Mouse (Mus musculus): ENCODE measurements at regions not wholly inside any gene's neighbourhood (a gene's known extent, or its start where the extent isn't known, plus 50 kb on each side); places are given as distances from the start of the nearest gene placed in this dataset.

- no peak for DNase-seq
These were observed 325.5 kb upstream of the Fam241a start for GRCm38 (mm10) chr3:128221625-128222024.

DNA sequence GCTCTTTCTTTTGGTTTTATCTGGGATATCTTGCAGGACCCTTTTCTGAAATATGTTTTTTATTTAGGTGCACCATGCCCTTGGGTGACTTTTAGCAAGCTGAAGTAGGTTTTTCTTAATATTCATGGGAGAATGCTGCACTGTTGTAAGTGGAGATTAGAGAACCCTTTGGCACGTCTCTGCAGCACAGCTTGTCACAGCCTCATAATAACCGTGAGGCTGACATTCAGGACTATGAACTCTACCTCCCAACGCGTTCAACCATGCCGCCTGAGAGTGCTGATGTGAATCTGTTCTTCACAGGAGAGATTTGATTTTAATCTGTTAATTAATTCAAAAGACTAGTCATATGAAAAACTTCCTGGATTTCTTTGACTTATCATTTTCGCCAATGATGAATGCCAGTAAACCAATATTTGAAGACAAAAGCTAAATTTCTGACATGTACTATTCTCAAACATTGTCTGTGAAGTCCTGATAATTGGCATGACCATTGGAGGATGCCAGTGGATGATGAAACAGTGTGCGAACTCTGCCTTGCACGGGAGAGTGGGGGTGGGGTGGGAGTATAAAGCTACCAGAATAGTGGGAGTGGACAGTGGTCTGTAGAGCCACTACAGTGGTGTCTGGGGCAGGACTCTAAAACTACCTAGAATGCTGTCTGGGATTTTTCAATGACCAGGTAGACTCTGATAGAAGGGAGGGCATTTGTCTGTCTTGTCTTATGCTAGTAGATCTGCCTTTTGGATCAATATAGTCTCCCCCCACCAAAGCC is 324.8 kb upstream of the Fam241a start:
- no peak for DNase-seq

DNA sequence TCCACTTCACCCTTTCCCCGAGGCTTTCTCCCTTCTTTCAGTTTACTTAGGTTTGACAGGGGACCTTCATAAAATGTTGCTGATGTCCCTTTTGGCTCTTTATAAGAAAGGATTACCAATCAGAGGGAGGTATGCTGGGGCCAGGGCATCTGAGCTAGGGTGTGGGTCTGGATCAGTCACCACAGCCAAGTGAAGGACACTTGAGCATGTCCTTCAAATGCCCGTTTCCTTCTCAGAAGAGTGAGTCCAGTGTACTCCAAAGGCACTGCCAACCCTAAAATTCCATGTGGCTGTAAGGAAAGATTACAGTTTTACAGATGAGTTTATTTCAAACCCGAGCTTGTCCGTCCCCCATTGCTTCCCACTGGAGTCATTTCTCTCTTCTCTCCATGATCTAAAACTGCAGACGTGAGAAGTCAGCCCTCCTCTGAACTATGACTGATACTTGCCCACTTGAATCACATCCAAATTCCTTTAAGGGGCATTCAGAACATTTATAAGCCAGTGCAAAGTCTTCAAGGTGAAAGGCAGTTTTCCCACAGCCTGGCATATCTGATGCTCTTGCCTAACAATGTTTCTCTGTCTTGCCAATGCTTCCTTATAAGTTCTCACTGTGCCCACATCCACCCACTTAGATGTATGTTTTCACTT is 321.8 kb upstream of the Fam241a start:
- no peak for DNase-seq

DNA sequence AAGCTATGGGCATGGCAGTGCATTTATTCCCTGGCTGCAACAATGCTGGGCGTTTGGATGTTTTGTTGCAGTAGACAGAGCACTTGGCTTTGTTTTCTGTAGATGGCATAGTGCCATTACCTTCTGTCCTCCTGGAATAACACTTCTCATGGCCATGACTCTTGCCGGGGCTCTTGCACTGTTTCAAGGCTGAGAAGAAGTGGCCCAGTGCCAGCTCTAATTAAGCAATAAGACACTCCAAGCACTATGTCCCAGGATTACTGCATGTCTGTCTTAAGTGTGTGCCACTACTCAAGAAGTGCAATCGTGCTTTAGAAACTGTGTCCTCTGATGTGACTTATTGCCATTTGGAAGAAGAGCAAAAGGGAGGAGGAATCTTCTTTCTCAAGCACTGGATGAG is 316.1 kb upstream of the Fam241a start:
- no peak for DNase-seq

DNA sequence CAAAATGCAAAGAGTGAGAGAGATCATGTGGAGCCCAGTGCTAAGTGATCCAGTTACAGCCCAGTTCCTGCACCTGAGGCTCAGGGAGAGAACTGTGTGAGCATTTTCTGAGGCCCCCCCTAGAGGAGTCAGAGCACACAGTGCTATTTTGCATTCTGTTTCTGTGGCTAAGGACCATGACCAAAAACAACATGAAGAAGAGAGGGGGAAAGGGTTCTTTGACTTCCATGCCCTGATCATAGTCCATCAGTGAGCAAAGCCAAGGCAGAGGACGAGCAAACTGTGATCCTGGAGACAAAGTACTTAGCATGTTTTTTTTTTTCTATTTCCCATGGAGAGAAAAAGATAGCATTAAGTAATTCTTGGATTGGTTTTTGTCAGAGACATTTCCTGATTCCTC is 314.5 kb upstream of the Fam241a start:
- no peak for DNase-seq

GRCm38 (mm10) chr3:128206948-128207347 is 310.8 kb upstream of the Fam241a start:
- DNase-seq, result no peak

GRCm38 (mm10) chr3:128206483-128206882 is 310.4 kb upstream of the Fam241a start:
- no peak for DNase-seq

DNA sequence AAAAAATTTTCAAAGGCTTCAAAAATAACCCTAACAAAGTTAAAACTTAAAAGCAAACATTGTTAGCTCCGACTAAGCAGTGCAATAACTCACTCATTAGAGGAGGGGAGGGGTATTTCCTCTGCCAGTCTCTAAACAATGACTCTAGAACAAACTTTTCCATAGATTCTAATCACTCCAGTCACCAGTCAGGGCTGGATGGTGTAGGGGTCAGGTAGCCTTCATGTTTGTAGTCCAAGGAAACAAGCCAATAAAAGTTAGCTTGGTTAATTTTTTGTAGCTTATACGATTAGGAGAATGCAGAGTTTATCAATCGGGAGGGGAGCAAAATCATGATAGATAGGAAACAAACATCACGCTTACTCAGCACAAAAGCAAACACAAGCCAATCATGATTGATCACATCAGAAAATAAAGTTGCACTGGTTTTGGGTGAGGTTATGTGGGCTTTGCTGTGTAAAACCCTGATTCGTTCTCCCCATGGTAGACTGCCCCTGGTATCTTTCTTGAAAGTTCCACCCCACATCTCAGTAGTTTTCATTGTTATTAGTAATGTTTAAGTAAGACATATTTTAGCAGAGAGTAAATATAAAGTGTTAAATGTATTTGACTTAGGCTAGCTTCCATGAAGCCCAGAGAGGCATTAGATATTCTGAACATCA is 304.6 kb upstream of the Fam241a start:
- no peak for DNase-seq

GRCm38 (mm10) chr3:128199466-128199865 is 303.3 kb upstream of the Fam241a start:
- no peak for DNase-seq

DNA sequence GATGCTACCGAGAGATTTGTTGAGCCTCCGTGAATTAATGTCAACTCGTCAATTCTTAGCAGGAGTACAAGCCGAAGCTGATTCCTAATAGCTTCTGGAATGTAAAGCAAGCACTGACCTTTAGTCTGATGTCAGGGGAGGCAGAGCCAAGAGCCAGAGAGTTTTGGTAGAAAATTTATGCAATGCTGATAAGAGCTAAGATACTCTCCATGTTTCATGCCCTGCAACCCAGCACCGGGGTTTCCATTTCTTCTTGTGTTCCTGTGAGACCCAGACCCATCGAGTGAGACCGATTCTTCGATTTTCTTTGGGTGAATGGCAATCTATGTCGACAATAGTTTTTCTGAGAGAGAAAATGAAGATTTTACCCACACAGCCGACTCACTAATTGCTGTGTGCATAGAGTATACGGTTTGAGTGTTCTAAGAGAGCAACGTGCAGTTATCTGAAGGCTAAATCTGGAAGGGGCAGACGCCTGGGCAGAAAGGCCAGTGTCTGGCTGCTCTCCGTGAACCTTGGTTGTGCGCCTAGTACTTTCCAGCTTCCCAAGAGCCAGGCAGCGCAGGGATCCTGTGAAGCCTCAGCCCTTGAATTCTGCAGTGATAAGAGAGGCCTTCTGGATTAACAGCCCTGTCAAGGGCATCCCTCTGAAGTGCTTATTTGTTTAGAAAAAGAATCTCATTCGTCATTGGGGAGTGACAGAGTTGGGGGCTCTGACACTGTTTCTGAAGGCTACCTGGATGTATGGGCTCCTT is 296.1 kb upstream of the Fam241a start:
- no peak for DNase-seq

- no peak for DNase-seq
These were observed 291.4 kb upstream of the Fam241a start for GRCm38 (mm10) chr3:128187330-128188044.

DNA sequence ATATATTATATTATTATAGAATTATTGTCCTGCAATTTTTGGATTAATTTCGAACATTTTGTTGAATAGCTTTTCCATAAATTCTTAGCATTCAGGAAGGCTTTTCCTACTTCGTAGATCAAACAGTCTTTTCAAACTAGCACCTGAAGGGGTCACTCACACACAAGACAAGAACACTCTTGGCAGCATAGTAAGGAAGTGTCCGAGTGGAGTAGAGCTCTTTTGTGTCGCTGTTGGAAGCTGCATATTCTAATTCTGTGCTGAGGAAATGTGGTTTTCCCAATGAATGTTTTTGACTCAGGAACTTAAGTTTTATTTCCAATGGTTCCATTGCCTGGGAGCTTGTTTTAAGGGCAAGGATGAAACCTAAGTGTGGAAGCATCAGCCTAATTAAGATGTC is 290.2 kb upstream of the Fam241a start:
- DNase-seq, result no peak

DNA sequence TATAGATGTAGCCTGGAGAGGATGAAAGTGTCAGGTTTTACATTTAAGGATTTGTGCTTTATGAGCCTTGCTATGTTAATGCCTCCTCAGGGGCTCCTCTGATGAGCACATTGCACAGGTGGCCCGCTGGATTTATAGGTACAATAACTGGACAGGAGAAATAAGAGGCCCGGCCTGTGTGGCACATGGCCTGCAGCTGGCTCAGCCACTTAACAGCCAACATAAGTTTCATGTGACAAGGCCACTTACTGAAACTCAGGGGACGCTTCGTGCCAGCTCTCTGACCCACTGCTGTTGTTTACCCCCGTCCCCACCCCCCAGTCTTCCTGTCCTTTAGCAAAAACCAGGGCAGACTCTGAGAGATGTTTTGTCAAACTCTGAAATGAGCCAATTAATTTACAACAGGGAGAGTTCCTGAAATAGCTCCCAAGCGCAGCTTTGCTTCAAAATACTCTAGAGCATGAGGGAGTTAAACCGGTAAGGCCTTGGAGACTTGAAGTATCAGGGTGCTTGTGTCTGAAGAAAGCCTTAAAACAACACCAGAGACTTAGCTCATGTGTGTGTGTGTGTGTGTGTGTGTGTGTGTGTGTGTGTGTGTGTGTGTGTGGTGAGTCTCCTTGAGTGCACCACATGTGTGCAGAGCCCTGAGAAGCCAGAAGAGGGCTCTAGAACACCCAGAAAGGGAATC is 285.2 kb upstream of the Fam241a start:
- no peak for DNase-seq

GRCm38 (mm10) chr3:128149216-128149615 is 253.1 kb upstream of the Fam241a start:
- DNase-seq, result no peak

- no peak for DNase-seq
These were observed 249.2 kb upstream of the Fam241a start for GRCm38 (mm10) chr3:128145329-128145728.

GRCm38 (mm10) chr3:128127836-128128235 is 231.7 kb upstream of the Fam241a start:
- DNase-seq, result no peak

DNA sequence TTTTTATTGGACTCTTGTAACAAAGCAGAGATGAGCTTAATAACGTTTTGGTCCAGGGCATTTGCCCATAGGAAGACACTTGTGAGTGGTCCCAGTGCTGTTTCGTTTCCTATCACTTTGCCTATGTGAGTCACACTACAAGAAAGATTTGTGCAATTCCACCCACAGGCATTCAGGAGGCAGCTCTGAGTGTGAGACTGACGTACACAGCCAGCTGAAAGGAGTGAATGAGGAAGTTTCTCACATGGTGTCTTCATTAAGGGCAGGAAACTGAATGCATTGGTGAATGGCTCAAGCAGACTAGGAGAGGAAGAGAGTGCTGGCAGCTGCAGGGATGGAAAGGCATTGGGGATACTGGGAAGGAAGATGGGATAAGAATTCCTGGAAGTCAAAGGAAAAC is 230.5 kb upstream of the Fam241a start:
- DNase-seq, result no peak

DNA sequence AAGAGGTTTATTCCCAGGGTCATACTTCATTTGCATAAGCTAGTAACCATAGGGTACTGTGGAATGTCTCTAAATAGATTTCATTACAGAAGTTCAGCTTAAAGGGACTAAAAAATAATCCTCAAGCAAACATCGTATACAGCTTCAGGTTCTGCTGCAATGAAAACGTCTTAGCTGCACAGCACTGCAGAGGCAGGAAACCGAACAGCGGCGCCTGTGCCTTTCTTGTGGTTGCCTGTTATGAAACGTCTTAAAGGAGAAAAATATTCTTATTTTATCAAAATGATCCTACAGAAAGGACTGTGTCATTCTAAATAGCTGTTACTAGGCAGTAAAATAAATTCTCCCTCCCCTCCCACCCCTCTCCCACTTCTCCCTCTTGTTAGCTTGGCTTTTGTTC is 226.0 kb upstream of the Fam241a start:
- no peak for DNase-seq

DNA sequence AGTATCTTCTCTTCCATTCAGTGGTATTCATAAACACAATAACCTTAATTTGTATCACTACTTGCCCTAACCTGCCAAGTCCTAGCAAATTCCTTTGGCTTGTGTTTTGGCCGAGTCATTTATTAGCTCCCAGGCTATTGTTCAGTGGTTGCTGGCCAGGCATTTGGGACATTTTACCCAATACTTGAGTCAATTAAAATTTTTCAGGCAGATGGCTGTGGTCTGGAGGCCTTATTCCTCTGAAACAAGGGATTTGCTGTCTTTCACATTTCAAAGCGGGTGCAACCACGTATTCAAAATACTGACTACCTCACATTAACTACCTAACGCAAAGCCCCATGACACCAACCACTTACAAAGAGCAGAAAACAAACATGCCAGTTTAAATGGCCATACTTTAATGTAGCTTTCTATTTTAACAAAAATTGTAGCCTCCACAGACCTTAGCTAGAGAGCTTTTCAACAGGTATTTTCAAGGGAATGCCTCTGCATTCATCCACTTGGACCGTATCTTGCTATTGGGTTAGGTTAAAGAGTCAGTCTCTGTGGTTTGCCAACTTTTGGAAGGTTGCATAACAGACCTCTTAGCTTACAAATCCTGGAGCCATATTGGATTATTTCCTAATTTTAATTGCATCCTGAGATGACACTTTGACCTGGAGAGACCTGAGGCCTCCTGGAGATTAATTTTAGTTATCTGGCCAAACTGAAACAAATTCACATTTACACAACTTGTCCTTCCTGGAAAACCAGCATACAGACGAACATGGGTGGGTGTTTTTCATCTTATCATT is 224.7 kb upstream of the Fam241a start:
- no peak for DNase-seq

DNA sequence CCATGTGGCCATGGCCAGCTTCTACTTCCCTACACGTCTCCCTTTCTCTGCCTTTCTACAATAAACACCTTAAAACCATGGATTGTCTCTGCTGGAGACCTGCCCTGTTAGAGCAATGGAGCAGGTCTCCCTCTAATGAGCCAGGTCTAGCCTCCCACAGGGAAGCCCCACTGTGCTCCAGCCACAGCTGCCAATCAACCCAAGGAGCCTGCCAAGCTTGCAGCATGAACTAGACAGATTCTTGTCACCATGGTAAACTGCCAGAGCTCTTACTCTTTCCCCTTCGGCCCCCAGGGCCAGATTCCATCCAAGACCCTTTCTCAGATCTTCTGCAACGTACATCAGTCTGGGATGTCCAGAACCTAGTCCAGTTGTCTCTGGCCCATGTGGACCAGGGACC is 217.1 kb upstream of the Fam241a start:
- no peak for DNase-seq

GRCm38 (mm10) chr3:128110406-128110805 is 214.3 kb upstream of the Fam241a start:
- DNase-seq, result no peak

Data from cerebellum, adult 9-11 months (tissue).